Mouse (Mus musculus): Measurements from ENCODE around the gene Prkce.

DNA sequence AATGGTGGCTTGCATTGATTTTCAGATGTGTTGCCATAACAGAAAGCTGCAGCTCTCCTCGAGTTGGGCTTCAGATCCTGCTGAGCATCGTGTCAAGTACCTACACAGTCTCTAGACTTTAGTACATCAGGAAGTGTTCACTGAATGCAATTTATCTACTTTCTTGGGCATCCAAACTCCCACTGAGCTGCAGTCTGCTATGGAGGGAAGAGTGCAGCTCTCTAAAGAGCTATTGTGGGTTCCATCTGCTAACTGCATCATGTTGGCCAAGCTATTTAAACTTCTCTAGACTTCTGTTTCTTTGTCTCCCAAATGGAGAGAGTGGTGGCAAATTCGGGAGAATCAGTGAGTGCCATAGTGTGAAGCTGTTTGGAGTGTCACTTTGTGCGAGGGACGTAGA, 349.0 kb downstream of the Prkce start:
- no peak for TF ChIP-seq CTCF (IDR thresholded peaks at IDR 0.05; ENCODE audit: borderline replicate concordance, extremely low read depth, insufficient read depth, insufficient read length)
- TF ChIP-seq POLR2A (IDR thresholded peaks at IDR 0.05; ENCODE audit: borderline replicate concordance, extremely low read depth, insufficient read depth, insufficient read length, poor library complexity, severe bottlenecking) = no peak

Data from brain, embryonic 14.5 days (tissue).